ENCODE assay signal across 8 mouse cellular contexts in genomic region chr3:80079801-80080418, GRCm38 (mm10).
A peak's percentile ranks its signal among the peaks of the same experiment; 100 is the strongest.
DNase-seq lines count a peak whose midpoint lies in the region; ATAC-seq lines count a peak whose summit lies in the region.

No protein-coding gene starts in this region.

- H3K27ac ChIP-seq in forebrain, embryonic 13.5 days = no peak overlapping the region
- H3K27ac ChIP-seq in hindbrain, embryonic 11.5 days (ENCODE audit: low read depth, low read length) = no peak overlapping the region

- H3K4me3 ChIP-seq in forebrain, embryonic 13.5 days = no peak overlapping the region
- H3K4me3 ChIP-seq in hindbrain, embryonic 11.5 days (ENCODE audit: low read depth, low read length) = no peak overlapping the region

- H3K9me3 ChIP-seq in forebrain, embryonic 13.5 days (replicated peaks) = no peaks in the 10 kb centered on the region
- H3K9me3 ChIP-seq in hindbrain, embryonic 11.5 days (ENCODE audit: control insufficient read depth, low read length) = no peaks in the 10 kb centered on the region

- H3K9ac ChIP-seq in forebrain, embryonic 13.5 days = no peak overlapping the region
- no peak overlapping the region for H3K9ac ChIP-seq in hindbrain, embryonic 11.5 days (ENCODE audit: low read depth, low read length)

- H3K27me3 ChIP-seq in forebrain, embryonic 13.5 days = no peaks in the 10 kb centered on the region
- H3K27me3 ChIP-seq in hindbrain, embryonic 11.5 days (ENCODE audit: control insufficient read depth, insufficient read depth, low read length) = no peaks in the 10 kb centered on the region

- peak; percentile 75 for ATAC-seq in forebrain, embryonic 13.5 days
- ATAC-seq in hindbrain, embryonic 11.5 days (ENCODE audit: low FRiP score) = 0 out of 2 replicates have a peak, but pooled peaks have one; percentile 49
- no peak for ATAC-seq in erythroblast, adult 5-6 weeks (replicated peaks; ENCODE audit: low FRiP score, poor library complexity, severe bottlenecking)

- peak; percentile 89 for DNase-seq in NIH3T3 (ENCODE audit: low read depth)
- DNase-seq in c-Kit-positive CD71-positive TER-119-negative erythroid progenitor cells, embryonic 14.5 days (ENCODE audit: low read depth) = peak; percentile 21
- DNase-seq in hindbrain, embryonic 11.5 days (ENCODE audit: low spot score) = peak; percentile 76
- DNase-seq in layer of hippocampus, adult 9-11 months = peak; percentile 54
- peak; percentile 69 for DNase-seq in lung, postnatal 14 days
- DNase-seq in retina, embryonic 14.5 days (ENCODE audit: low spot score) = peak; percentile 85

- H3K36me3 ChIP-seq in forebrain, embryonic 13.5 days (ENCODE audit: poor library complexity, severe bottlenecking) = no peaks in the 10 kb centered on the region
- H3K36me3 ChIP-seq in hindbrain, embryonic 11.5 days (ENCODE audit: control insufficient read depth, insufficient read depth, low read length) = no peaks in the 10 kb centered on the region

- 11% methylated on average over 10 of the region's 10 CpGs for WGBS in forebrain, embryonic 13.5 days
- 24% methylated on average over 10 of the region's 10 CpGs for WGBS in hindbrain, embryonic 11.5 days

- peak overlapping the region; percentile 30 for H3K4me2 ChIP-seq in forebrain, embryonic 13.5 days
- no peak overlapping the region for H3K4me2 ChIP-seq in hindbrain, embryonic 11.5 days (replicated peaks; ENCODE audit: low read depth, low read length)

- no peaks in the 10 kb centered on the region for H3K4me1 ChIP-seq in forebrain, embryonic 13.5 days
- no peaks in the 10 kb centered on the region for H3K4me1 ChIP-seq in hindbrain, embryonic 11.5 days (replicated peaks; ENCODE audit: control insufficient read depth, insufficient read depth, low read length)

Comparison
In these comparisons a context has a peak if more than half of its experiments do, and no peak if none do; other contexts are left out.
1. DNase-seq: peak in every context shown above with its lines; median percentile 89 in NIH3T3; 85 in retina, embryonic 14.5 days; 76 in hindbrain, embryonic 11.5 days; 69 in lung, postnatal 14 days; 54 in layer of hippocampus, adult 9-11 months; 21 in c-Kit-positive CD71-positive TER-119-negative erythroid progenitor cells, embryonic 14.5 days.